Mouse (Mus musculus): ENCODE measurements at regions not wholly inside any gene's neighbourhood (a gene's known extent, or its start where the extent isn't known, plus 50 kb on each side); places are given as distances from the start of the nearest gene placed in this dataset.

- TF ChIP-seq CTCF (IDR thresholded peaks at IDR 0.05; ENCODE audit: low read depth) (no peak), EP300 (IDR thresholded peaks at IDR 0.05; ENCODE audit: low read depth) (no peak)
Observed at GRCm38 (mm10) chr11:22610433-22611101, 98.7 kb downstream of the Tmem17 start.

All from heart, postnatal 0 days (tissue).